In genomic region chr5:14216211-14216610, GRCm38 (mm10) we compare ENCODE assay signal across 28 mouse cellular contexts.
A peak's percentile ranks its signal among the peaks of the same experiment; 100 is the strongest.
DNase-seq lines count a peak whose midpoint lies in the region; ATAC-seq and TF ChIP-seq lines count a peak whose summit lies in the region.
"Had no signal": no experiment of that assay in that cellular context is flagged by ENCODE, and none has a peak within 500 bp of the region (broad histone marks: within the 10 kb centered on the region; RNA-seq: fewer than 3 reads in every experiment).

No protein-coding gene starts in this region.

- TF ChIP-seq CTCF in left cerebral cortex, adult 2 months (IDR thresholded peaks at IDR 0.05) = no peak

- no peak overlapping the region for H3K9ac ChIP-seq in forebrain, embryonic 13.5 days
- H3K9ac ChIP-seq in forebrain, embryonic 12.5 days = no peak overlapping the region
- H3K9ac ChIP-seq in midbrain, embryonic 14.5 days (replicated peaks; ENCODE audit: low read length) = no peak overlapping the region
- H3K9ac ChIP-seq in midbrain, embryonic 13.5 days (replicated peaks) = no peak overlapping the region
- H3K9ac ChIP-seq: embryonic facial prominence, embryonic 13.5 days; hindbrain, embryonic 13.5 days; kidney, embryonic 15.5 days; limb, embryonic 15.5 days; liver, embryonic 13.5 days; midbrain, embryonic 12.5 days had no signal

- ATAC-seq in forebrain, embryonic 13.5 days = peak; percentile 19; the same call in 1 of the 2 replicates
- ATAC-seq in forebrain, embryonic 12.5 days (ENCODE audit: low FRiP score) = no peak; the same call in 1 of the 2 replicates
- no peak for ATAC-seq in midbrain, embryonic 14.5 days (ENCODE audit: low FRiP score, low TSS enrichment)
- no peak for ATAC-seq in midbrain, embryonic 13.5 days
- ATAC-seq: CD4-positive, CD25-positive, alpha-beta regulatory T cell, adult 4 months; intestine, postnatal 0 days had no signal

- 61% methylated on average over 7 of the region's 7 CpGs for WGBS in forebrain, embryonic 13.5 days
- WGBS in forebrain, embryonic 12.5 days = 79% methylated on average over 7 of the region's 7 CpGs
- 66% methylated on average over 7 of the region's 7 CpGs for WGBS in midbrain, embryonic 14.5 days
- 68% methylated on average over 7 of the region's 7 CpGs for WGBS in midbrain, embryonic 13.5 days

- no peaks in the 10 kb centered on the region for H3K9me3 ChIP-seq in forebrain, embryonic 13.5 days (replicated peaks)
- no peaks in the 10 kb centered on the region for H3K9me3 ChIP-seq in forebrain, embryonic 12.5 days
- H3K9me3 ChIP-seq in midbrain, embryonic 14.5 days (ENCODE audit: control insufficient read depth, low read length) = no peaks in the 10 kb centered on the region
- no peaks in the 10 kb centered on the region for H3K9me3 ChIP-seq in midbrain, embryonic 13.5 days
- H3K9me3 ChIP-seq: embryonic facial prominence, embryonic 13.5 days; hindbrain, embryonic 13.5 days; kidney, embryonic 15.5 days; limb, embryonic 10.5 days; limb, embryonic 15.5 days; liver, embryonic 13.5 days; midbrain, embryonic 12.5 days had no signal

- no peaks in the 10 kb centered on the region for H3K4me1 ChIP-seq in forebrain, embryonic 13.5 days
- no peaks in the 10 kb centered on the region for H3K4me1 ChIP-seq in forebrain, embryonic 12.5 days
- H3K4me1 ChIP-seq in midbrain, embryonic 14.5 days (ENCODE audit: control insufficient read depth, insufficient read depth, low read length) = no peaks in the 10 kb centered on the region
- H3K4me1 ChIP-seq in midbrain, embryonic 13.5 days (replicated peaks) = no peaks in the 10 kb centered on the region
- H3K4me1 ChIP-seq: embryonic facial prominence, embryonic 13.5 days; hindbrain, embryonic 13.5 days; kidney, embryonic 15.5 days; limb, embryonic 10.5 days; limb, embryonic 15.5 days; liver, embryonic 13.5 days; midbrain, embryonic 12.5 days had no signal

- H3K27me3 ChIP-seq in forebrain, embryonic 13.5 days = no peaks in the 10 kb centered on the region
- H3K27me3 ChIP-seq in forebrain, embryonic 12.5 days = no peaks in the 10 kb centered on the region
- no peaks in the 10 kb centered on the region for H3K27me3 ChIP-seq in midbrain, embryonic 14.5 days (ENCODE audit: control insufficient read depth, insufficient read depth, low read length)
- no peaks in the 10 kb centered on the region for H3K27me3 ChIP-seq in midbrain, embryonic 13.5 days
- H3K27me3 ChIP-seq: embryonic facial prominence, embryonic 13.5 days; hindbrain, embryonic 13.5 days; kidney, embryonic 15.5 days; limb, embryonic 15.5 days; liver, embryonic 13.5 days; midbrain, embryonic 12.5 days had no signal

- H3K4me3 ChIP-seq in forebrain, embryonic 13.5 days = no peak overlapping the region
- H3K4me3 ChIP-seq in forebrain, embryonic 12.5 days (replicated peaks) = no peak overlapping the region
- no peak overlapping the region for H3K4me3 ChIP-seq in left cerebral cortex, adult 2 months
- no peak overlapping the region for H3K4me3 ChIP-seq in midbrain, embryonic 14.5 days (replicated peaks; ENCODE audit: low read depth, low read length)
- no peak overlapping the region for H3K4me3 ChIP-seq in midbrain, embryonic 13.5 days (replicated peaks)
- H3K4me3 ChIP-seq: embryonic facial prominence, embryonic 13.5 days; erythroblast, embryonic 14.5 days; hindbrain, embryonic 13.5 days; kidney, embryonic 15.5 days; limb, embryonic 10.5 days; limb, embryonic 15.5 days; liver, embryonic 13.5 days; midbrain, embryonic 12.5 days had no signal

- no peaks in the 10 kb centered on the region for H3K36me3 ChIP-seq in forebrain, embryonic 13.5 days (ENCODE audit: poor library complexity, severe bottlenecking)
- H3K36me3 ChIP-seq in forebrain, embryonic 12.5 days (replicated peaks) = no peaks in the 10 kb centered on the region
- H3K36me3 ChIP-seq in midbrain, embryonic 14.5 days (ENCODE audit: control insufficient read depth, insufficient read depth, low read length) = no peaks in the 10 kb centered on the region
- no peaks in the 10 kb centered on the region for H3K36me3 ChIP-seq in midbrain, embryonic 13.5 days
- H3K36me3 ChIP-seq: embryonic facial prominence, embryonic 13.5 days; hindbrain, embryonic 13.5 days; kidney, embryonic 15.5 days; limb, embryonic 10.5 days; limb, embryonic 15.5 days; liver, embryonic 13.5 days; midbrain, embryonic 12.5 days had no signal

- H3K27ac ChIP-seq in forebrain, embryonic 13.5 days = no peak overlapping the region
- H3K27ac ChIP-seq in forebrain, embryonic 12.5 days = no peak overlapping the region
- no peak overlapping the region for H3K27ac ChIP-seq in left cerebral cortex, adult 2 months
- no peak overlapping the region for H3K27ac ChIP-seq in midbrain, embryonic 14.5 days (replicated peaks; ENCODE audit: low read depth, low read length)
- no peak overlapping the region for H3K27ac ChIP-seq in midbrain, embryonic 13.5 days
- H3K27ac ChIP-seq: embryonic facial prominence, embryonic 13.5 days; hindbrain, embryonic 13.5 days; kidney, embryonic 15.5 days; limb, embryonic 10.5 days; limb, embryonic 15.5 days; liver, embryonic 13.5 days; midbrain, embryonic 12.5 days had no signal

- no peak overlapping the region for H3K4me2 ChIP-seq in forebrain, embryonic 13.5 days
- no peak overlapping the region for H3K4me2 ChIP-seq in forebrain, embryonic 12.5 days
- no peak overlapping the region for H3K4me2 ChIP-seq in midbrain, embryonic 14.5 days (ENCODE audit: low read length)
- no peak overlapping the region for H3K4me2 ChIP-seq in midbrain, embryonic 13.5 days (replicated peaks)
- H3K4me2 ChIP-seq: embryonic facial prominence, embryonic 13.5 days; heart, embryonic 11.5 days; hindbrain, embryonic 13.5 days; kidney, embryonic 15.5 days; limb, embryonic 15.5 days; liver, embryonic 13.5 days; midbrain, embryonic 12.5 days had no signal

- DNase-seq in left cerebral cortex, postnatal 4 days = peak; percentile 19
- DNase-seq in left cerebral cortex, adult 2 months (ENCODE audit: extremely low spot score in 1 of 2, low spot score in 2 of 2) = no peak
- peak; percentile 40 for DNase-seq in midbrain, embryonic 14.5 days
- DNase-seq in gastrocnemius, postnatal 14 days = no peak
- DNase-seq: adrenal gland, postnatal 14 days; cerebellum, adult 18-20 months; embryo, embryonic 11 days; gastrocnemius, postnatal 36 days; heart, adult 18-20 months; heart, postnatal 36 days; liver, embryonic 13.5 days; lung, adult 2 months; right cerebral cortex, adult 18-20 months; spleen, adult 18-20 months; thymus, postnatal 14 days had no signal

- intact Hi-C loops in left cerebral cortex, postnatal 4 days (cut with DNase I) = loop anchor here (10.0 kb wide), 1 partner anchor 581 kb away; no protein-coding TSS in a partner anchor
- intact Hi-C loops in left cerebral cortex, adult 2 months (cut with DNase I) = loop anchor here (5.0 to 10.0 kb wide), 3 partner anchors 191 to 1654 kb away; partner anchors contain the start of gene Sema3e
- intact Hi-C loops in gastrocnemius, postnatal 14 days (cut with DNase I; ENCODE audit: low total_unique reads) = no loop called here

Comparison
In these comparisons a context has a peak if more than half of its experiments do, and no peak if none do; other contexts are left out.
1. DNase-seq: peak in left cerebral cortex, postnatal 4 days (single experiment) and midbrain, embryonic 14.5 days (single experiment); none in left cerebral cortex, adult 2 months (0 of 2) and gastrocnemius, postnatal 14 days (single experiment).